Mouse (Mus musculus) thymus, adult 2 months (tissue): Measurements from ENCODE around the gene Abhd11. TPM values are rescaled to one million over a fixed set of nuclear protein-coding genes. Genes with fewer than 3 reads are reported as not detected.

Experiments
- DNase-seq: peaks from one replicate; pipeline ENCODE4 v3.0.0; 2021
- H3K27ac ChIP-seq: fragments of 200-500 bp; 2 replicates; pipeline ENCODE4 v1.5.1; 2012; ENCODE audit warnings: low read length, control low read depth; ENCODE audit not compliant: control insufficient read depth, insufficient read depth
- H3K27me3 ChIP-seq: fragments of 200-500 bp; 2 replicates; pipeline ENCODE4 v1.6.1; 2012; ENCODE audit warnings: mild to moderate bottlenecking, low read length, moderate library complexity, mixed read lengths; ENCODE audit not compliant: control insufficient read depth, insufficient read depth
- H3K36me3 ChIP-seq: fragments of 200-500 bp; 2 replicates; pipeline ENCODE4 v1.6.1; 2012; ENCODE audit warnings: mild to moderate bottlenecking, low read length, moderate library complexity; ENCODE audit not compliant: control insufficient read depth, insufficient read depth
- H3K4me1 ChIP-seq: fragments of 200-500 bp; replicated peaks from 2 replicates; pipeline ENCODE4 v1.6.1; 2012; ENCODE audit warnings: low read length; ENCODE audit not compliant: control insufficient read depth, insufficient read depth
- H3K4me3 ChIP-seq: fragments of 200-500 bp; 2 replicates; pipeline ENCODE4 v1.5.1; 2012; ENCODE audit warnings: mild to moderate bottlenecking, low read length, control low read depth, moderate library complexity; ENCODE audit not compliant: control insufficient read depth, insufficient read depth
- CTCF ChIP-seq: fragments of 200-500 bp; IDR thresholded peaks from 2 replicates; pipeline ENCODE4 v1.5.1; 2012; ENCODE audit warnings: mild to moderate bottlenecking, control low read depth, low read length, moderate library complexity, borderline replicate concordance; ENCODE audit not compliant: control insufficient read depth, poor library complexity, insufficient read depth; ENCODE audit errors: extremely low read depth
- POLR2A ChIP-seq: fragments of 200-500 bp; IDR thresholded peaks from 2 replicates; pipeline ENCODE4 v1.6.1; 2012; ENCODE audit warnings: mild to moderate bottlenecking, low read length, control low read depth, moderate library complexity; ENCODE audit not compliant: control insufficient read depth, poor library complexity, insufficient read depth; ENCODE audit errors: extremely low read depth
- WGBS: fragments of 180-500 bp; shearing (Covaris S2); methylation state at CpG from one replicate; pipeline ENCODE4 v1.1.7; 2018; 5-methylcytosine and 5-hydroxymethylcytosine counted together
- polyA plus RNA-seq: library from polyadenylated mRNA; depleted of rRNA; stranded (reverse); fragments of >200 nt; gene quantifications from 2 replicates; pipeline ENCODE4 v1.2.3, GENCODE M21; 2012

The Abhd11 gene
- polyA plus RNA-seq, 1 experiment, result 84.8 TPM

- Histone ChIP-seq H3K27me3 (no peaks in the 10 kb centered on the region; the same call in 1 of the 2 replicates), H3K27ac (no peak overlapping the region)
These were observed 34.0 kb upstream of the Abhd11 start for GRCm38 (mm10) chr5:134974921-134975320.

GRCm38 (mm10) chr5:134976164-134976563 is 32.8 kb upstream of the Abhd11 start:
- no peak overlapping the region for H3K27ac ChIP-seq
- WGBS, result 27% methylated on average over 2 of the region's 2 CpGs
- no peaks in the 10 kb centered on the region for H3K36me3 ChIP-seq
- TF ChIP-seq CTCF (no peak), POLR2A (no peak)
- H3K4me3 ChIP-seq, result no peak overlapping the region
- no peaks in the 10 kb centered on the region for H3K27me3 ChIP-seq
- H3K4me1 ChIP-seq, result no peaks in the 10 kb centered on the region
- DNase-seq, result no peak

More at GRCm38 (mm10) chr5:134974921-134975320, 34.0 kb upstream of the Abhd11 start:
- Histone ChIP-seq H3K4me1 (no peaks in the 10 kb centered on the region), H3K4me3 (no peak overlapping the region), H3K36me3 (no peaks in the 10 kb centered on the region)
- no peak for DNase-seq
- WGBS, result 45% methylated on average over 2 of the region's 2 CpGs
- TF ChIP-seq POLR2A, result no peak
- no peak for TF ChIP-seq CTCF

GRCm38 (mm10) chr5:134976577-134977250 is 32.2 kb upstream of the Abhd11 start:
- H3K27me3 ChIP-seq, result no peaks in the 10 kb centered on the region
- H3K4me3 ChIP-seq, result no peak overlapping the region
- DNase-seq, result no peak
- H3K4me1 ChIP-seq, result no peaks in the 10 kb centered on the region
- 64% methylated on average over 14 of the region's 14 CpGs for WGBS
- H3K36me3 ChIP-seq, result no peaks in the 10 kb centered on the region
- H3K27ac ChIP-seq, result no peak overlapping the region
- TF ChIP-seq CTCF (no peak), POLR2A (no peak)

- Histone ChIP-seq H3K27ac (no peak overlapping the region), H3K4me1 (no peaks in the 10 kb centered on the region), H3K27me3 (no peaks in the 10 kb centered on the region), H3K36me3 (no peaks in the 10 kb centered on the region), H3K4me3 (no peak overlapping the region)
- WGBS, result 82% methylated on average over 4 of the region's 4 CpGs
- TF ChIP-seq POLR2A, result no peak
- no peak for DNase-seq
These were observed 31.1 kb upstream of the Abhd11 start for GRCm38 (mm10) chr5:134977837-134978236.

GRCm38 (mm10) chr5:134981149-134981548 is 27.8 kb upstream of the Abhd11 start:
- DNase-seq, result no peak
- Histone ChIP-seq H3K4me3 (no peak overlapping the region), H3K36me3 (no peaks in the 10 kb centered on the region), H3K27ac (no peak overlapping the region), H3K27me3 (0 out of 2 replicates have a peak, but pooled peaks cover 2% of the 10 kb centered on the region), H3K4me1 (no peaks in the 10 kb centered on the region)
- no peak for TF ChIP-seq POLR2A
- no peak for TF ChIP-seq CTCF
- 78% methylated on average over 10 of the region's 10 CpGs for WGBS

- H3K36me3 ChIP-seq, result no peaks in the 10 kb centered on the region
- no peak overlapping the region for H3K4me3 ChIP-seq
- H3K27me3 ChIP-seq, result peaks cover 16% of the 10 kb centered on the region; the same call in 1 of the 2 replicates
- no peak for TF ChIP-seq CTCF
- TF ChIP-seq POLR2A, result no peak
- H3K4me1 ChIP-seq, result no peaks in the 10 kb centered on the region; the same call in 1 of the 2 replicates
- 91% methylated on average over 1 of the region's 1 CpGs for WGBS
- H3K27ac ChIP-seq, result no peak overlapping the region
- DNase-seq, result no peak
These were observed 25.8 kb upstream of the Abhd11 start for GRCm38 (mm10) chr5:134983111-134983510.

GRCm38 (mm10) chr5:134983771-134984170 is 25.2 kb upstream of the Abhd11 start:
- DNase-seq, result no peak
- no peak overlapping the region for H3K4me3 ChIP-seq
- H3K4me1 ChIP-seq, result no peaks in the 10 kb centered on the region; the same call in 1 of the 2 replicates
- no peak overlapping the region for H3K27ac ChIP-seq
- no peaks in the 10 kb centered on the region for H3K36me3 ChIP-seq
- H3K27me3 ChIP-seq, result peaks cover 16% of the 10 kb centered on the region; the same call in 1 of the 2 replicates
- TF ChIP-seq POLR2A, result no peak
- no peak for TF ChIP-seq CTCF
- WGBS, result 66% methylated on average over 3 of the region's 3 CpGs
